Mouse (Mus musculus) adrenal gland, adult 18-20 months (tissue): ENCODE data around the gene Klk7. TPM values are rescaled to one million over a fixed set of nuclear protein-coding genes. Genes with fewer than 3 reads are reported as not detected.

Source experiments
- total RNA-seq, 2 experiments: library from RNA; stranded (reverse); gene quantifications; 1 replicate in 1 of 2; 2 replicates in 1 of 2; pipeline ENCODE4 v1.2.3; 2021

The Klk7 gene
- total RNA-seq, 2 experiments from 2014 or later = not detected

Other genes with a start within 250 kb of the Klk7 start
- gene Zfp658, start 249.0 kb upstream of the Klk7 start, total RNA-seq = 1 to 10 TPM; 2.2 TPM
- gene Zfp719, start 231.7 kb upstream of the Klk7 start, total RNA-seq = 10 to 100 TPM; 15.3 to 17.6 TPM
- gene Zfp819, start 204.1 kb upstream of the Klk7 start, total RNA-seq = under 1 TPM in 1 of 2 experiments, not detected in 1; 0.13 TPM
- not detected for gene Ceacam18, start 176.6 kb upstream of the Klk7 start, total RNA-seq
- gene Siglece, start 151.1 kb upstream of the Klk7 start, total RNA-seq = 1 to 10 TPM; 3.4 to 3.6 TPM
- 10 to 100 TPM; 10.9 to 13.9 TPM for gene Ctu1, start 139.3 kb upstream of the Klk7 start, total RNA-seq
- not detected for gene Klk14, start 120.9 kb upstream of the Klk7 start, total RNA-seq
- gene Klk13, start 98.7 kb upstream of the Klk7 start, total RNA-seq = under 1 TPM in 1 of 2 experiments, not detected in 1; 0.45 TPM
- not detected for gene Klk12, start 42.4 kb upstream of the Klk7 start, total RNA-seq
- not detected for gene Klk11, start 36.7 kb upstream of the Klk7 start, total RNA-seq
- gene Klk10, start 30.3 kb upstream of the Klk7 start, total RNA-seq = under 1 TPM; 0.36 to 0.86 TPM
- gene Klk9, start 19.4 kb upstream of the Klk7 start, total RNA-seq = not detected
- gene Klk8, start 13.7 kb upstream of the Klk7 start, total RNA-seq = 1 to 10 TPM; 2.9 to 4.9 TPM
- not detected for gene Klk6, start 13.2 kb downstream of the Klk7 start, total RNA-seq
- gene Klk5, start 30.7 kb downstream of the Klk7 start, total RNA-seq = not detected
- gene Klk4, start 69.9 kb downstream of the Klk7 start, total RNA-seq = not detected
- gene Klk15, start 122.4 kb downstream of the Klk7 start, total RNA-seq = not detected
- gene Klk1b8, start 139.4 kb downstream of the Klk7 start, total RNA-seq = not detected
- not detected for gene Klk1b1, start 155.5 kb downstream of the Klk7 start, total RNA-seq
- gene Klk1b9, start 164.8 kb downstream of the Klk7 start, total RNA-seq = not detected
- not detected for gene Klk1b11, start 184.6 kb downstream of the Klk7 start, total RNA-seq
- not detected for gene Klk1b26, start 200.9 kb downstream of the Klk7 start, total RNA-seq
- not detected for gene Klk1b27, start 241.0 kb downstream of the Klk7 start, total RNA-seq